Mouse (Mus musculus): ENCODE measurements around the gene Fbxo10.
"Not testable (repeated sequence)": the region's sequence is repeated elsewhere in the genome, so short reads cannot be mapped to it uniquely, and the experiment has no call there.

The Fbxo10 gene

GRCm38 (mm10) chr4:45084021-45084894 lies at the start of gene Fbxo10:
Gene Fbxo10 (minus strand): TSS chr4:45084604.
- peak; percentile 69 to 89 for DNase-seq (ENCODE audit: low spot score in 2 of 2)

- DNase-seq (ENCODE audit: low spot score in 2 of 2), result no peak
Observed at GRCm38 (mm10) chr4:45131021-45131420, 46.6 kb upstream of the Fbxo10 start.

- DNase-seq (ENCODE audit: low spot score in 2 of 2), result no peak
Observed at GRCm38 (mm10) chr4:45121311-45121710, 36.9 kb upstream of the Fbxo10 start.

- no peak for DNase-seq (ENCODE audit: low spot score in 2 of 2)
Observed at GRCm38 (mm10) chr4:45108456-45109110, 24.2 kb upstream of the Fbxo10 start.

GRCm38 (mm10) chr4:45107601-45108277 lies 23.3 kb upstream of the Fbxo10 start, which contains the start of gene Tomm5:
Gene Tomm5 (minus strand): TSS chr4:45108114.
- peak; percentile 84 to 95 for DNase-seq (ENCODE audit: low spot score in 2 of 2)

GRCm38 (mm10) chr4:45107066-45107465 lies 22.7 kb upstream of the Fbxo10 start:
- DNase-seq (ENCODE audit: low spot score in 2 of 2), result no peak

- DNase-seq (ENCODE audit: low spot score in 2 of 2), result no peak
Observed at GRCm38 (mm10) chr4:45106409-45106808, 22.0 kb upstream of the Fbxo10 start.

GRCm38 (mm10) chr4:45097198-45097872 lies 12.9 kb upstream of the Fbxo10 start:
- peak in 1 of 2 experiments; percentile 77 for DNase-seq (ENCODE audit: low spot score in 2 of 2)

GRCm38 (mm10) chr4:45084895-45085290 lies 489 bp upstream of the Fbxo10 start:
- no peak for DNase-seq (ENCODE audit: low spot score in 2 of 2)

GRCm38 (mm10) chr4:45083487-45083886 lies 917 bp downstream of the Fbxo10 start:
- no peak for DNase-seq (ENCODE audit: low spot score in 2 of 2)

- DNase-seq (ENCODE audit: low spot score in 2 of 2), result peak in 1 of 2 experiments; percentile 16
Observed at GRCm38 (mm10) chr4:45082951-45083350, 1.5 kb downstream of the Fbxo10 start.

- not testable (repeated sequence) for DNase-seq (ENCODE audit: low spot score in 2 of 2)
Observed at GRCm38 (mm10) chr4:45081041-45081440, 3.4 kb downstream of the Fbxo10 start.

GRCm38 (mm10) chr4:45073544-45073943 lies 10.9 kb downstream of the Fbxo10 start:
- DNase-seq (ENCODE audit: low spot score in 2 of 2), result no peak

- DNase-seq (ENCODE audit: low spot score in 2 of 2), result no peak
Observed at GRCm38 (mm10) chr4:45072261-45072973, 12.0 kb downstream of the Fbxo10 start.

- no peak for DNase-seq (ENCODE audit: low spot score in 2 of 2)
Observed at GRCm38 (mm10) chr4:45067742-45068141, 16.7 kb downstream of the Fbxo10 start.

GRCm38 (mm10) chr4:45066036-45066730 lies 18.2 kb downstream of the Fbxo10 start:
- no peak for DNase-seq (ENCODE audit: low spot score in 2 of 2)

- no peak for DNase-seq (ENCODE audit: low spot score in 2 of 2)
Observed at GRCm38 (mm10) chr4:45064577-45064976, 19.8 kb downstream of the Fbxo10 start.

- not testable (repeated sequence) for DNase-seq (ENCODE audit: low spot score in 2 of 2)
Observed at GRCm38 (mm10) chr4:45063836-45064235, 20.6 kb downstream of the Fbxo10 start.

- DNase-seq (ENCODE audit: low spot score in 2 of 2), result no peak
Observed at GRCm38 (mm10) chr4:45055451-45055850, 29.0 kb downstream of the Fbxo10 start.

- no peak for DNase-seq (ENCODE audit: low spot score in 2 of 2)
Observed at GRCm38 (mm10) chr4:45054862-45055261, 29.5 kb downstream of the Fbxo10 start.

Measured in left cerebral cortex, adult 9 months (tissue).